Mouse (Mus musculus) large intestine, adult 2 months (tissue): ENCODE measurements around the gene Pex14. TPM values are rescaled to one million over a fixed set of nuclear protein-coding genes. Genes with fewer than 3 reads are reported as not detected.

Experiments used
- DNase-seq: peaks from one replicate; pipeline ENCODE4 v3.0.0-alpha.2; 2012; ENCODE audit warnings: low read depth, low spot score
- WGBS: fragments of 180-500 bp; shearing (Covaris S2); methylation state at CpG from one replicate; pipeline ENCODE4 v1.1.7; 2018; 5-methylcytosine and 5-hydroxymethylcytosine counted together
- polyA plus RNA-seq: library from polyadenylated mRNA; depleted of rRNA; stranded (reverse); fragments of >200 nt; gene quantifications from 2 replicates; pipeline ENCODE4 v1.2.3, GENCODE M21; 2012; rRNA removed

Gene Pex14
- polyA plus RNA-seq = 27.1 and 32.5 TPM in 2 replicates

DNA sequence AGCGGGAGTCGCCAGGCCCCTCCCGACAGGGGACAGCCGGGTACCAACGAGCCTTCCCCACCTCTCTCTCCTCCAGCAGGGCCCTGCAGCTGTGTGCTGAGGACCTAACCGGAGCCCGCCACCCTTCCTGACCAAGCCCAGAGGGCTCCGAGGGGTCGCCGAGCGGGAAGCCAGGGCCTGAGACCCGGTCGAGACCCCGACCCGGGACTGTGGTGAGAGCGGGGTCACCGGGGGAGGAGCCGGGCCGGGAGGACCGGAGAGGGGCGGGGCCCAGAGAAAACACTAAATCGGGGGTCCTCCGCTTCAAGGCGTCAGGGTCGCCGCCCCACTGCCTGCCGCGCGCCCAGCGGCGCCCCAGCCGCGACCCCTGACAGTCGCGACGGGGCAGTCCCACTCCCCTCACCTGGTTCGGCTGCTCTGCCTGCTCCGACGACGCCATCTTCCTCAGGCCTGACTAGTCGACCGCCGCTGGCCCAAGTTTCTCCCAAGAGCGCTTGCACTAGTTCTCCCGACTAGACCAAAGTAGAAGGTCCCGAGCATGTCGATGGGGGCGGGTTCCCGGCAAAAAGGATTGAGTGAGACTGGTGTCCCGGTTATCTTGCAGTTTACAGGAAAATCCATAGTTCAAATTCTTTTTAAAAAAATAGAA, at the start of gene Pex14:
Gene Pex14, minus strand, starts transcription at position 508 of the 649 bp plus-strand sequence.
- WGBS = under 1% methylated on average over 50 of the region's 50 CpGs
- DNase-seq = peak; percentile 70

DNA sequence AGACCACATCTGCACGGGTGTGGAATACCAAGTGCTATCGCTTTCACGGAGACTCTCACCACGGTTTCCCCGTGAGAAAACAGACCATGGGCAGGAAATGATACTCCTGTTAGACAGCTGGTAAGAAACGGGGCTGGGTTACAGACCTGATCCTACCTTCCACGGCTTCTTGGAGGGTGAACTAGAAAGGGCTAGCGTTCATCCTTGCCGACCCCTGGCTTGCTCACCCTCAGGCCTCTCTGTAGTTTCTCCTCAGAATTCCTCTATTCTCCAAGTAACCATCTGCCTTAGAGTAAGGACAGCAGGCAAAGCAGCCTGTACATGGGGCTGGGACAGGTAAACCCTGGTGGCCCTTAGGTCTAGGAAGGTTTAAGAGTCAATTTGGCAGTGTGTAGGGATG, 49.5 kb upstream of the Pex14 start:
- DNase-seq = no peak
- 76% methylated on average over 9 of the region's 9 CpGs for WGBS

DNA sequence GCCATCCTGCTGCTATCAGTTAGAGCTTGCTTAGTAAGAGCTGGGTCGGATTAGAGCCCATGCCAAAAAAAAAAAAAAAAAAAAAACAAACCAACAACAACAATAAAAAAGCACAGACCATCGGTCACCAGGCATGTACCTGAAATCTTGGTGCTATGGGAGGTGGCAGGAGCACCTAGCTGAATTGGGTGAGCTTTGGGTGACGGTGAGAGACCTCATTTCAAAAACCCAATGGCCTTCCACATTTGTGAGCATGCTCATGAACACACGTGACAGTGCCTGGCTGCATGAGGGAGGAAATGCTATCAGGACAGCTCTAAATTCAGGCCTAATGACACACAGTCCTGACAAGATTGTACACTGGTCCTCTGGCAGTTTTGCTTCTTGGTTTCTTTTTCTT, 48.4 kb upstream of the Pex14 start:
- WGBS = 74% methylated on average over 4 of the region's 4 CpGs
- no peak for DNase-seq

DNA sequence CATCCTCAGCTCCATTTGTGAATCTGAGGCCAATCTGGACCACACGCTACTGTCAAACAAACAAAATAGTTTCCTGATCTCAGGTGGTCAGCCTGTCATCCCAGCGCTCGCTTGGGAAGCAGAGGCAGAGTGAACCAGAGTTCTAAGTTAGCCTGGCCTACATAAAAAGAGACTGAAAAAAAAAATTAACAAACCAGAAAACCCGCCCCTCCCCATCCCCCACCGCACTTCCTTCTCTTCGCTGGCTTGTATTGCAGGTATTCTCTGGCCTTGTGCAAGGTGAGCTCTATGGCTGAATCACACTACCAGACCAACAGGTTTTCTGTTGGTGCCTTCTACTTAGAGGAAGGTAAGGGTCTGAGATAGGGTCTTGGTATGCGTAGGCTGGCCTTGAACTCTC, 47.9 kb upstream of the Pex14 start:
- 69% methylated on average over 7 of the region's 7 CpGs for WGBS
- no peak for DNase-seq

DNA sequence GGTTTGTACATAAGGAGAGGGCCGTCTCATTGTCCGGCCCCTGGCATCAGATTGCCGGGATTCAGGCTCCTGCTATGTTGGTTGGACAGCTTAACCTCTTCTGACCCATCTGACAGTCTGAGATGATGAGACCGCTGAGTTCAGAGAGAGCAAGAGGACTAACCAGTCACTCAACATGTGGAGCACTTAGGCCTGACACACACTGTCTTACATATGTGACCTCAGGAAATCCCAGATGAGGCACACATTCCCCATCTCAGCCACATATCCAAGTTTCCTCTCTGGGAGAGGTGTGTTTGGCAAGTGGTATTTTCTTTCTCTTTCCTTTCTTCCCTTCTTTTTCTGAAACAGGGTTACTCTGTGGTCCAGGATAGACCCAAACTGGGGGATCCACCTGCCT, 45.5 kb upstream of the Pex14 start:
- no peak for DNase-seq
- WGBS = 85% methylated on average over 4 of the region's 4 CpGs

DNA sequence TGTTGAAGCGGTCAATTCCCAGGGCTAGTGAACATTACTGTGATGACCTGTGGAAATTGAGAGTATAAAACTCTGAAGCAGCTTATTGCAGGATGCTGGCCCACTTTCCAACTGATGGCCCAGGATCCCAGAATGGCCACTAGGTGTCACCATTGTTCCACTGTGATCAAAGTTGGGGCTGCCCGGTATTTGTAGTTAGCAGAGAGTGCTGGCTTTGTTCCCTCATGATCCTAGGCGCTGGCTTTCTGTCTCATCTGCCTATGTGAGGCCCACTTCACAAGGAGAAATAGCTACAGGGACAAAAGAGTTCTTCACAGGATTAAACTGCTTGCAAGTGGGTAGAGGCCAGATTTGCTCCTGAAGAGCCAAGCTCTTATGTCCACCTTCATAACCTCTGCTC, 44.8 kb upstream of the Pex14 start:
- peak; percentile 76 for DNase-seq
- 9% methylated on average over 3 of the region's 3 CpGs for WGBS

DNA sequence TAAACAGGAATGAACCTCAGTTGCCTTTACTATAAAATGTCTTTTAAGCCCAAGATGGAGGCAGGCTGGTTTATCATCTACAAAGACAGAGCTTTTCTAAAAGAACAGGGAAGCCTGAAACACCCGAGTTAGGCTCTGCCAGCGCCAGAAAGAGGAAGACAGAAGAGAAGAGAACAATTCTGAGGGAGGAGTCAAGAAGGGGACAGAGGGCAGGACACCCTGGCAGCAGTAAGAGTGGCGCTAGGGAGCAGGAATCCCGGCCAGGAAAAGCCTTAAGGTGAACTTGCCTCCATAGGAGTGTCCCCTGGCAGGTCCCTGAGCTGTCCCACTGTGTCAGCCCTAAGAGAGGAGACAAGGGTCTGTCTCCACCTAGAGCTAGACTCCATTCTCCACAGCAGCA, 43.9 kb upstream of the Pex14 start:
- WGBS = 2% methylated on average over 4 of the region's 4 CpGs
- DNase-seq = no peak

DNA sequence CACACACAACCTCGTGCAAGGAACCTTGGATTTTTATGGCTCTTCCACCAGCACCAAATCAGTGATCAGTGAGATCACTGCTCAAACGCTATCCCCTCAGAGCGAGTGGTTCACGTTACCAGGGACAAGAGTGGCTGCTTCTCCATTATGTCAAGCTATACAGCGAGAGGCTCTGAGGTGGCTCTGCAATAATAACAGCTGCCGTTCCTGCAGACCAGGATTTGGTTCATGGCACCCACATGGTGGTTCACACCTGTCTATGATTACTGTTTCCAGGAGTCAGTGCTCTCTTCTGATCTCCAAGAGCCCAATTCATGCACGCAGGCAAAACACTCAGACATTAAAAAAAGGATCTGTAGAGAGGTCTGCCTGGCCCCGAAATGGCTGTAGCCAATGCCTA, 38.8 kb upstream of the Pex14 start:
- 76% methylated on average over 8 of the region's 8 CpGs for WGBS
- no peak for DNase-seq

DNA sequence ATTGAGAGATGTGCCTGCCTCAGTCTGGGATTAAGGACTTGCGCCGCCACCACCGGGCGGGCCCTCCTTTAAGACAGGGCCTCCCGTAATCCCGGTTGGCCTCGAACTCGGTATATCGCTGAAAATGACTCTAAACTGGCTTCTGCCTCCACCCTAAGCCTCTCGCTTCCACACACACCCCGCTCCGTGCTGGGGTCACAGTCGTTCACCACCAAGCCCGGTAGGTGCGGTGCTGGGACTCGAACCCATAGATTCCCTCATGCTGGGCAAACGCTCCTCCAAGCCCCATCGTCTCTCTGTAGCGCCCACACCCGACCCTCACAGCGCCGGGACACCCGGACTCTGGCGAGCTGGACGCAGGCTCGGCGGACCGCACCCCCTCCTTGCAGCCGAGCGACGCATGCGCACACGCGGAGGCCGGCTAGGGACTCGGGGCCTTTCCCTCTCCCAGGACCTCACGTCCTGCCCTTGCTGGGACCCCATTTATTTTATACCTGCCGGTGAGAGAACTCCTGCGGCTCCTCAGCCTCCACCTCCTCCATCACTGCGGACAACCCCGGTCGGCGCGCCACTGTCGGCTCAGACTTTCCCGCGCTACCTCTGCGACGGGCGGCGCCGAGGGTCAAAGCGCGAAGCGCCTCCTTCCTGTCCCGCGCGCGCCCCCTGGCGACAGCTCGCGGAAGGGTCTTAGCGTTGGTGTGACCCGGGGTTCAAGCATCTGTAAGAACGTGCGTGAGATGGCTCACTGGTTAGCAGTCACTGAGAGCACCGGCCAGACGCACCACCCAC, 37.5 kb upstream of the Pex14 start, which contains the start of gene Cenps:
Gene Cenps, minus strand, starts transcription at position 648 of the 789 bp plus-strand sequence.
- peak; percentile 39 for DNase-seq
- 1% methylated on average over 68 of the region's 68 CpGs for WGBS

DNA sequence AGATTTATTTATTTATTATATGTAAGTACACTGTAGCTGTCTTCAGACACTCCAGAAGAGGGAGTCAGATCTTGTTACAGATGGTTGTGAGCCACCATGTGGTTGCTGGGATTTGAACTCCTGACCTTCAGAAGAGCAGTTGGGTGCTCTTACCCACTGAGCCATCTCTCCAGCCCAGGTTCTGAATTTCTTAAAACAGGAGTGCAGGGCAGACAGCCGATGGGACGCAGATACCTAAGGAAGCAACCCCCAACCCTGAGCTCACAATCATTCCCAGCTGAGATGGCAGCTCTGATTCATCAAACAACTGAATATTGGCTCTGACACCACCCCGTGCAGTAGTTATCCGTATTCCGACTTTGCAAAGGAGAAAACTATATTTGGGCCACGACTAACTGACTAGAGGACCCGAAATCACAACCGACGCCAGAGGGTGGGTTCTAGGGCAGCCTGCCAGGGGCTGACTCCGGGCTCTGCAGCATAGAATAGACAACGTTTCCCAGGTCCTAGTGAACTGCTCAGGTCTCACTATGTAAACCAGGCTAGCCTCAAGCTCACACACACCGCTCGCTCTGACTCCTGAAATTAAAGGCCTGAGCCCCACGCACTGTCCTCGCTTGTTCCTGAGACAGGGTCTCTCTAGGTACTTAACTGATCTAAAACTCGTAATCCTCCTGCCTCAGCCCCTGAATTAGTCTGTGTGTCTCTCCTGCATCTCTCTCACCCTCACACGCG, 36.6 kb upstream of the Pex14 start:
- 71% methylated on average over 18 of the region's 18 CpGs for WGBS
- no peak for DNase-seq

DNA sequence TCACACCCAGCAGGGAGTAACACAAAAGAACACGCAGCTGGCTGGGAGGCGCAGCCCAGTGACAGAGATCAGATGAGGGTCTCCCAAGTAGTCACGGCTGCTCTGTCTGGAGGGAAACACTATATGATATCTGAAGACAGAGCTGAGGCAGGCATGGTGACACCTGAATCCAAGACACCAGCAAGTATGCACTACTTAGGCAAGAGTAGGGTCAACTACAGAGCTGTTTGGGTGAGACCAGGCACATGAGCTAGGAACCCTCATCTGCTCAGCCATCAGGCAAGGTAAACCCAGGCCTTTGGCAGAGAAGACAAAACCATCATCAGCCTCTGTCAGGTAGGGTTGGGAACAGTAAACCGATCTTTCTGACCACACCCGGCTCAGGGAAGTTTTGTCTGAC, 33.7 kb upstream of the Pex14 start:
- 70% methylated on average over 5 of the region's 5 CpGs for WGBS

DNA sequence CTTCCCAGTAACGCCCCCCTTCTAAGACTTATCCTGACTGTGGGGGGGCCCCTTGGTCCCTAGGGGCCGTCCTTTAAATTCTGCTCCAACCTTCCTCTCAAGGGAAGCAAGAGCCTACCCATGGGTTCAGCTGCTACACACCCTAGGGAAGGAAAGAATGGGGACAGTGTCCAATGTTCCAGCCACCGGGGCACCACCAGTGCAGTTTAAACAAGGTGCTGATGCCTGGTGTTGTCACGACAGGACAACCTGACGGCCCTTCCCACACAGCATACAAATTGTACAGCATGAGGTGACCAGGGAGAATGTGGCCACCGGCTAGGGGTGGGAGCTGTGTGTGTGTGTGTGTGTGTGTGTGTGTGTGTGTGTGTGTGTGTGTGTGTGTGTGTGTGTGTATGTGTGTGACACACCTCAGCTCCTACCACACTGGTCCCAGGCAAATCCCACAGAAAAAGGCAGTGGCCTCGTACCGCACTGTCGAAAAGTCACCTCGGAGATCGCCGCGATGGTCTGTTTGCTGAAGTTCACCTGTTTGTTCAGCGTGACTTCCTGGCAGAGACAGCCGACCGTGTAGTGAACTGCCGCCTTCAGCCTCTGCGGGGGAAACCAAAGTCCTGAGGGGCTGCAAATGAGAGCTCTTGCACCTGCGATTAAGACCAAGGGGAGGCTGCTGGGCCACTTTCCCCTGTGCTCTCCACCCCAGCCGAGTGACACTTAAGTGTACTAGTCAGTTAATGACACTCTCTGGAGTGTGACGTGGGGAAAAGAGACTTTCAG, 32.3 kb upstream of the Pex14 start:
- no peak for DNase-seq
- WGBS = 51% methylated on average over 21 of the region's 21 CpGs

More for the DNA sequence above, 33.7 kb upstream of the Pex14 start:
- no peak for DNase-seq

DNA sequence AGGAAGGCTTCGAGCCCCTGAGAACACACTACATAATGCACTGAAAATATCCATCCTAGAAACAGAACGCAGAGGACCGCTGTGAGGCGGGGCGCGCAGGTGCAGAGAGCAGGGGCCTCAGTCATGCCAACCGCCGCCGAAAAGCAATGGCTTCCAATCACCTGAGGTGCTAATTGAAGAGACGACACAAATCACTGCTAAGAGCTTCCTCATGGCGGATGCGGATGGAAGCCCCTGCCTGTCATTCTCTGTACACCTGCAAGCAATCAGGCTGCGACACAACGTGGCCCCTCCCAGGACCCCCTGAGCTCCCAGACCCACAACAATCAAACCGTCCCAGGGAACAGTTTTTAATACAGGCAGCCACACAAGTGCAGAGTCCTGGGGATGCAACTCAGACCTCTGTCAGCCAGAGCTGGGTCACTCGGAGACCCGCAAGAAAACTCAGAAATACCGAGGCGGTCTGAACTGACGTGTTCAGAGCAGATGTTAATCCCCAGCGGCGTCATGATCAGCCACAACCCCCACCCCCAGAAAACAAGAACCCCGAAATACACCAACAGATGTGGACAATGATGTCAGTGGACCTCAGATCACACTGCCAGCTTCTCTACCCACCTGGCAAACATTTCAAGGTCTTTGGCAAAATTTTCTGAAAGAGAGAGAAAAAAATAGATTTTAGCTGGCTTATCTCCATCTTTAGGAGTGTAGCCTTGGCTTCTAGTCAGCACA, 31.5 kb upstream of the Pex14 start:
- 94% methylated on average over 23 of the region's 23 CpGs for WGBS
- no peak for DNase-seq

DNA sequence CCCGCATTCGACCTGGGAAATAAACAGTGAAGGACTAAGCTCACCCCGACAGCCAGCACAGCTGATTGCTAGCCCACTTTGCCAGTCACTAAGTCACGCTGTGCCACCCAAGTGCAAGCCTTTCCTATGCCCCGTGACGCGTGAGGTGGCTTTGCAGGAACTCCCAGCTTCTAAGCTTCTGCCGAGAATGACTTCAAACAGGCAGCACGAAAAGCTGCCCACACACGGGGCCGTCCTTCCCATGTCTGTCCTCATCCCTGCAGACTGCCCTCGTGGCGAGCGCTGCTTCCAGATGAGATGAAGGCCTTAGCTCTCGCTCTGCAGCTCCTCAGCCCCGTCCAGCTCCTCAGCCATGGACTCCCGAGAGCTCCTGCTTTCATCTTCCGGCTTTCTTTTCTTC, 28.8 kb upstream of the Pex14 start:
- DNase-seq = no peak
- 80% methylated on average over 18 of the region's 18 CpGs for WGBS

DNA sequence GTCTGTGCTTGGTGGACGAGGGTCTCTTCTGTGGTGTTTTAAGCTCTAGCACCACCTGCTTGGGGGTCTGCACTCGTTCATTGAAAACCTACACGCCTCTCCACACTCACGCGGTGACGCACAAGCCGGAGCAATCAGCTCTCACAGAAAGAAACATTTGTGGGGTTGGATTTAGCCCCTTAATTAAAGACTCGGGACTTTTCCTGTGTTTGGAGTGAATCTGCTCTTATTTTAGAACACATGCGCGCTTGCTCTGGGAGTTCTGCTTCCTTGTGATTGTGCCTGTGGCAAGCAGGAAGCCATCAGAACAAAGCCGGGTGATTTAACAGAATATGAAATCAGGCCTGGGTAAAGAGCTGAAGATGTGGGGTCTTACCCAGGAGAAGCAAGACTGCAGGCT, 27.0 kb upstream of the Pex14 start, which contains the start of gene Cort:
Gene Cort, minus strand, starts transcription at position 101 of the 400 bp plus-strand sequence.
- 89% methylated on average over 11 of the region's 11 CpGs for WGBS
- DNase-seq = no peak

DNA sequence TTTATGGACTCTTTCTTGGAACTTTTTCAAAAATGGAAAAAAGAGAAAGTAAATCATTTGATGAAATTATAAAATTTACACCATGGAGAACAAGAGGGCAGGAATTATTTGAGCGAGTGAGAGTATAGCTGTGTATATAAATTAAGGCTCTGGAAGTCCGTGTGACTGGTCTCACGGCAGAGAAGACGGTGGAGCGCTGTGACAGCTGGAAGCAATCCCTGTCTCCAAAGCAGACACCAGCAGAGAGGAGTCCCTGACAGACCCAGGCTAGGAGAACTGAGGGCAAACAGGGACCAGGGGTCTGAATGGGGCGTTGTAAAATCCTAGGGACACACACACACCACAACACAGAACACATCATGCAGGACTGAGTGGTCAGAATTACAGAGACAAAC, 26.4 kb upstream of the Pex14 start:
- 69% methylated on average over 6 of the region's 6 CpGs for WGBS

DNA sequence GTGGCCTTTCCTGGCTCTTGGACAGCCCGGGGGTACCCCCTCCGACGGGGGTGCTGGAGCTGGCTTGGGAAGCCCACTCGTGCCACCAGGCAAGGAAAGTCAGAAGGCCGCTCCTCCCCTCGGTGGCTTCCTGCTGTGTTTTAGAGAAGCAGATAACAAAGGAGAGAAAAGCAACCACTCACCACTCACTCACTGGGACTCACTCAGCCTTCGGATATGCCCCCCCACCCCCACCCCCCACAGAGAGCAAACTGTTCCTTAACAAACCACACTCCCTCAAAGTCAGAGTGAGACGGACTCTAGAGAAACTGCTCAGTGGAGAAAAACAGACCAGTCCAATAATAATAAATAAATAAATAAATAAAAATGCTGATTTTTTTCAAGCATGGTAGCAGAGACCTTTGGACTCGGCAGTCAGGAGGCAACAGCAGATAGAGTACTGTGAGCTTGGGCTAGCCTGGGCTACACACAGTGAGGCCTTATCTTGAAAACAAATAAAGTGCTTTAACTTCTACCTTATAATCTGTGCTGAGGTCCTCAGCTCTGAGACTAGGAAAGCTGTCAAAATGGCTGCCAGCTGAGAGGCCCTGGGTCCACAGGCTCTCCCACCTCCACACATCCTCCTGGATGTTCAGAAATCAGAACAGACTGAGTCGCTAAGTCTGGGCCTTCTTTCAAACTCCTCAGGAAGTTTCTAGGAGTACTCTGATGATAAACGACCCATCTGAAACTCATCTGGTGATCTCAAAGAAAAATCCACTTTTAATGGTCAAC, 25.9 kb upstream of the Pex14 start:
- whole genome bisulfite sequencing = 76% methylated on average over 11 of the region's 11 CpGs
- no peak for DNase-seq

More for the DNA sequence above, 26.4 kb upstream of the Pex14 start:
- DNase-seq = no peak

DNA sequence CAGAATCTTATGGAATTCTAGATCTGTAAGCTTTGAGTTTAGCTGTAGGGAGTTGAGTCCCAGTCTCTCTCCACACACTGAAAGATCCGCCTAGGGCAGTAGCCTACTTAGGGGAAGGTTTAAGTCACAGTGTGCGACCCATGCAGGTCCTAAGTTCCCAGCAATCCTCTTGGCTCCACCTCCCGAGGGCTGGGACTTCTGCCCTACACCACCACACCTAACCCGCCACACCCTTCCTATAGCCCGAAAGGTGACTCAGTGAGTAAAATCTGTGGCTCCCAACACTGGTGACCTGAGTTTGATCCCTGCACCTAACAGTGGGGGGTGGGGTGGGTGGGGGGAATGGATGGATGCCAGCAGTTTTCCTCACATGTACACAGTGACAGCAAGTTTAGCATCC, 23.8 kb upstream of the Pex14 start:
- WGBS = 23% methylated on average over 5 of the region's 5 CpGs
- DNase-seq = no peak
